In genomic region chr19:28010471-28011395, GRCm38 (mm10) we compare ENCODE assay signal across 8 mouse cellular contexts. TPM values are rescaled to one million over a fixed set of nuclear protein-coding genes. Genes with fewer than 3 reads are reported as not detected.
A peak's percentile ranks its signal among the peaks of the same experiment; 100 is the strongest.
DNase-seq lines count a peak whose midpoint lies in the region; ATAC-seq and TF ChIP-seq lines count a peak whose summit lies in the region.

Gene Rfx3, minus strand, starts transcription at chr19:28011166.

- H3K36me3 ChIP-seq in forebrain, embryonic 15.5 days: no peaks in the 10 kb centered on the region
- H3K36me3 ChIP-seq in lung, postnatal 0 days (ENCODE audit: insufficient read depth, low read length): no peaks in the 10 kb centered on the region

- 1% methylated on average over 77 of the region's 78 CpGs for WGBS in forebrain, embryonic 15.5 days
- WGBS in lung, postnatal 0 days: under 1% methylated on average over 69 of the region's 78 CpGs

- no peak for TF ChIP-seq EP300 in lung, postnatal 0 days (IDR thresholded peaks at IDR 0.05)

- peak within 1 kb of the TSS; percentile 76 for H3K4me2 ChIP-seq in forebrain, embryonic 15.5 days (replicated peaks)
- peak within 1 kb of the TSS; percentile 76 for H3K4me2 ChIP-seq in lung, postnatal 0 days (replicated peaks; ENCODE audit: low read depth, low read length)

- peak; percentile 67 for ATAC-seq in cerebellum, adult (ENCODE audit: insufficient number of reproducible peaks, low FRiP score, low TSS enrichment)
- ATAC-seq in forebrain, embryonic 15.5 days (replicated peaks): peak; percentile 91
- peak; percentile 47 to 50 for ATAC-seq in hematopoietic stem cell, adult 5-6 weeks (replicated peaks in 1 of 2; ENCODE audit: insufficient read depth in 1 of 2, low FRiP score in 2 of 2, low TSS enrichment in 1 of 2, low read depth in 1 of 2, poor library complexity in 2 of 2, severe bottlenecking in 2 of 2)
- peak; percentile 85 for ATAC-seq in lung, postnatal 0 days

- DNase-seq in Muller cell, postnatal 12 days (ENCODE audit: inconsistent ontology term): peak; percentile 95
- DNase-seq in layer of hippocampus, adult 9-10 months (ENCODE audit: low spot score): peak; percentile 52
- peak; percentile 95 for DNase-seq in lung, postnatal 0 days (ENCODE audit: low spot score)
- peak; percentile 19 for DNase-seq in ovary, postnatal 14 days (ENCODE audit: low spot score)
- DNase-seq in thymus, postnatal 14 days: peak; percentile 64

- H3K4me1 ChIP-seq in forebrain, embryonic 15.5 days: peaks cover 22% of the 10 kb centered on the region
- no peaks in the 10 kb centered on the region for H3K4me1 ChIP-seq in lung, postnatal 0 days (ENCODE audit: insufficient read depth, low read depth, low read length)

- no peaks in the 10 kb centered on the region for H3K27me3 ChIP-seq in forebrain, embryonic 15.5 days
- H3K27me3 ChIP-seq in lung, postnatal 0 days (replicated peaks; ENCODE audit: insufficient read depth, low read length): no peaks in the 10 kb centered on the region

- peak within 1 kb of the TSS; percentile 91 for H3K9ac ChIP-seq in forebrain, embryonic 15.5 days (replicated peaks)
- peak within 1 kb of the TSS; percentile 90 for H3K9ac ChIP-seq in lung, postnatal 0 days (replicated peaks; ENCODE audit: low read depth)

- H3K27ac ChIP-seq in forebrain, embryonic 15.5 days (replicated peaks): peak within 1 kb of the TSS; percentile 100
- H3K27ac ChIP-seq in lung, postnatal 0 days (ENCODE audit: low read length): peak within 1 kb of the TSS; percentile 100

- H3K9me3 ChIP-seq in forebrain, embryonic 15.5 days: no peaks in the 10 kb centered on the region
- no peaks in the 10 kb centered on the region for H3K9me3 ChIP-seq in lung, postnatal 0 days (ENCODE audit: low read length)

- H3K4me3 ChIP-seq in forebrain, embryonic 15.5 days: peak within 1 kb of the TSS; percentile 84
- H3K4me3 ChIP-seq in lung, postnatal 0 days (ENCODE audit: low read depth, low read length): peak within 1 kb of the TSS; percentile 83

- TF ChIP-seq CTCF in lung, postnatal 0 days (IDR thresholded peaks at IDR 0.05): no peak

RNA-seq across cellular contexts. Expression of gene Rfx3, which starts in this region (rescaled TPM):
- 38.5 and 40.3 TPM in 2 replicates for polyA plus RNA-seq in forebrain, embryonic 15.5 days (2015; fragmentation: Nextera tagmentation; extraction: Ambion mirVana)
- 9.4 and 11.1 TPM in 2 replicates for total RNA-seq in hematopoietic stem cell, adult 5-6 weeks (2017)
- polyA plus RNA-seq in lung, postnatal 0 days (2015; fragmentation: Nextera tagmentation; extraction: Ambion mirVana): 4.1 and 5.3 TPM in 2 replicates

Comparison
In these comparisons a context has a peak if more than half of its experiments do, and no peak if none do; other contexts are left out.
1. Peak in every context shown above with its lines: DNase-seq, ATAC-seq, H3K4me3 ChIP-seq and H3K27ac ChIP-seq.
2. DNase-seq: peak in every context shown above with its lines; median percentile 95 in Muller cell, postnatal 12 days; 95 in lung, postnatal 0 days; 64 in thymus, postnatal 14 days; 52 in layer of hippocampus, adult 9-10 months; 19 in ovary, postnatal 14 days.